Mouse (Mus musculus) thymus, postnatal 10 days (tissue): ENCODE data around the gene Aunip.
"Not testable (repeated sequence)": the region's sequence is repeated elsewhere in the genome, so short reads cannot be mapped to it uniquely, and the experiment has no call there.

Experiments used
- DNase-seq, 2 experiments: peaks; one replicate each; pipeline ENCODE4 v3.0.0; 2021; ENCODE audit warnings: low spot score in 2 of 2

Aunip gene

GRCm38 (mm10) chr4:134485151-134485900 is 25.5 kb upstream of the Aunip start:
- DNase-seq = no peak

DNA sequence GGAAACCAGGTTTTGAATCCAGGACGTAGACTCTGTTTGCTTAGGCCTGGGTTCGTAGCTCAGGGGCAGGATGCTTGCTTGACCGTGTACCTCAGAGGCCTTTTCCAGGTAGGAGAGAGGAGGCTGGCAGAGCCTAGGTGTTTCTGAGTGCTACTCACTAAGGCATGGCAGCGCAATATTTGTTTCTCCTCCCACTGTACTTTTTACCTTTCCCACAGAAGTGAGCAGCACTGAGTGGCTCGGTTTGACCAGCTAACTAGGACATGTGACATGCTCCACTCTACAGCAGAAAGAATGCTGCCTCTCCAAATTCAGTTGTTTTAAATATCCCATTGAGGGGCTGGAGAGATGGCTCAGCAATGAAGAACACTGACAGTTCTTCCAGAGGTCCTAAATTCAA is 22.6 kb upstream of the Aunip start:
- no peak for DNase-seq

- no peak for DNase-seq
Observed at GRCm38 (mm10) chr4:134489986-134490665, 20.7 kb upstream of the Aunip start.

DNA sequence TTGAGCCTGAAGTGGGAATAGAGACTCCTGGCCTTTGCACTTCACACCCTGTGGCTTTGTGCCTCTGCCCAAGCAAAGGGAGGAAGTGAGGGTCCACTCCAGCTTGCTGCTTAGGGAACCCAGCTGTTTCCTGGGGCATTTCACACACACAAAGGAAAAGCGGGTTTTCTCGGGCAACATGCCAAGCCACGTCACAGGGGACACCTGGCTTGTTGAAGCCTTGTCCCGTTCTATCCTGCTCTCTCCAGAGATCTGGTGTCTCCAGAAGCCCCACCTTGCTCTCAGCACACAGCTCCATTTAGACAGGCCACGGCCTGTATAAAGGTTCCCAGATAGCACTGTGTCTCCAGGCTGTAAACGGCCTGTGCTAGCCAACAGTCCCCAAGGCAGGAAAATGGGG is 19.1 kb upstream of the Aunip start:
- no peak for DNase-seq

DNA sequence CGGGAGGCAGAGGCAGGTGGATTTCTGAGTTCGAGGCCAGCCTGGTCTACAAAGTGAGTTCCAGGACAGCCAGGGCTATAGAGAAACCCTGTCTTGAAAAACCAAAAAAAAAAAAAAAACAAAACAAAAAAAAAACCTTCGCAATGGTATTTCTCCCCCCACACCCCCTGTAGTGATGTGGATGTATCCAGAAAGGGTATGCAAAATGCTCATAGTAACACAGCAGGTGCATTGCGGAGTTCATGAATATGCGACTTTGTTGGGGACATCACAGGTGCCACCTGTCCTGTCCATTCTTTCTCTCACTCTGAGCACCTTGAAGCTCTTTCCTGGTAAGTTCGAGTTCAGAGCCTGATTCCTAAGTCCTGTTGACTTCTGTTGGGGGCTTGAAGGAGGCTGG is 16.6 kb upstream of the Aunip start:
- DNase-seq = not testable (repeated sequence)

GRCm38 (mm10) chr4:134494780-134495545 is 15.8 kb upstream of the Aunip start:
- peak; percentile 68 to 75 for DNase-seq

GRCm38 (mm10) chr4:134495546-134495923 is 15.3 kb upstream of the Aunip start:
- no peak for DNase-seq

- DNase-seq = peak in 1 of 2 experiments; percentile 45
Observed at GRCm38 (mm10) chr4:134496595-134497210, 14.1 kb upstream of the Aunip start, which contains the start of gene Paqr7. Paqr7 (plus strand) TSS chr4:134496697.

- no peak for DNase-seq
Observed at GRCm38 (mm10) chr4:134497223-134497622, 13.6 kb upstream of the Aunip start.

GRCm38 (mm10) chr4:134497986-134498731 is 12.6 kb upstream of the Aunip start:
- DNase-seq = no peak

DNA sequence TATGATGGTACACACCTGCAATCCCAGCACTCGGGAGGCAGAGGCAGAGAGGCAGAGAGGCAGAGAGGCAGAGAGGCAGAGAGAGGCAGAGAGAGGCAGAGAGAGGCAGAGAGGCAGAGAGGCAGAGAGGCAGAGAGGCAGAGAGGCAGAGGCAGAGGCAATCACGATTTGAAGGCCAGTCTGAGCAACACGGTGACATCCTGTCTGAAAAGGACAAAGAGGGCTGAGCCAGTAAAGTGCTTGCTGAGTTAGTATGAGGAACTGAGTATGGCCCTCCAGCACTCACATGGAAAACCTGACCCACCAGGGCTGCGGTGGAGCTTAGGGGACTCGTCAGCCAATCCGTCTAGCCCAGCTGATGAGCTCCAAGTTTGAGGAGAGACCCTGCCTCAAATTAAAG is 11.8 kb upstream of the Aunip start:
- not testable (repeated sequence) for DNase-seq

- DNase-seq = no peak
Observed at GRCm38 (mm10) chr4:134501095-134501494, 9.7 kb upstream of the Aunip start.

GRCm38 (mm10) chr4:134503686-134504357 is 7.0 kb upstream of the Aunip start:
- DNase-seq = no peak

DNA sequence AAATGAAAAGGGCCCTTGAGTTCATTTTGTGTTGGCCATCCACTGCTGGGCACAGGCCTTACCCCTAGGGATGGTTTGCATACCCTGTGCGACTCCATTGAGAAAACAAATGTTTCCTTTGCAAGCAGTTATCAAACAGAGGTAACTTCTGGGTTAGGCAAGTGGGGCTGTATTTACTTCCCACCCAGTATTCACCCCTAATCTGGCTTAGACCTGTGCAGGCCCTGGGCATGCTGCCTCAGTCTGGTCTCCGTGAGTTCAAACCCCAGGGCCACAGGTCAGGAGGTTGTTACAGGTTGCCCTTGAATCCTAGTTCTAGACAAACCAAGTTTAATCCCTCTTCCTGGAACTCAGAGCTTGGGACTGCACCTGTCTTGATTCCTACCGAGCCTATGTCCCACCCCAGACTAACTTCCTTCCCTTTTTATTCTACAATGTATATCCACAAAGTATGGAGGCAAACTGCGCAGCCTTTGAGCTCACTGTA is 5.5 kb upstream of the Aunip start:
- DNase-seq = no peak

DNA sequence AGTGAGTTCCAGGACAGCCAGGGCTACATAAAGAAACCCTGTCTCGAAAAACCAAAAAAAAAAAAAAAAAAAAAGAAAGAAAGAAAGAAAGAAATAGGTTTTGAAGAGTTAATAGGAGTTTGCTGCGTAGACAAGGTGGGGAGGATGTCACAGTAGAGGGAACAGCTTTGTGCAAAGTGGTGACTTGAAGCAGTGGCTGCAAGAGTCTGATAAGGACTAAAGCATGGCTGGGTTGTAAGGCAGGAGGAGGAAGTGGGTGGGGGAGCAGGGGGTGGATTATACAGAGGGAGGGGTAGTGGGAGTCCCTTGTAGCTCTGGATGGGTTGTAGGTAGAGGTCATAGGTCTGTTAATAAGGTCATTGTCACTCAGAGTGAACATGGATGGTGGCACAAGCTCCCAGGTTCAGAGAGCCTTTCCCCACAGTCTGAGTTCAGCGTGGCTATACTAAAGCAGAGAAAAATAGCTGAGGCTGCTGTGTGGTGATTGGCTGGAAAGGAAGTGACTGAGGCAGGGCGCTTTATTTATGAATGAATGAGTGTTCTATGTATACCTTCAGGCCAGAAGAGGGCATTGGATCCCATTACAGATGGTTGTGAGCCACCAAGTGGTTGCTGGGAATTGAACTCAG is 4.7 kb upstream of the Aunip start:
- DNase-seq = no peak

- DNase-seq = no peak
Observed at GRCm38 (mm10) chr4:134506713-134507112, 4.1 kb upstream of the Aunip start.

DNA sequence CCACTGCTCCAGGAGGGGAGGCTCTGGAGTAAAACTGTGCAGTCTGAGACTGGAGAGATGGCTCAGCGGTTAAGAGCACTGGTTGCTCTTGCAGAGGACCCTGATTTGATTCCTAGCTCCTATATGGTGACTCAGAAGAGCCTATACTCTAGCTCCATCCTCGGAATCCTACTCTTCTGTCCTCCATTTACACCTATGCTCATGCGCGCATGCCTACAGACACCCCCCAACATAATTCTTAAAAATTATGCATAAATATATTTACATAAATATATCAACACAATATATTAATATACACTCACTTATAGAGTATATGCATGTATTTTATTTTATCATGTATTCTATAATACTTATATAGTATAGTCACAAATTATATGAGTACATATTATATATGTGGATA is 403 bp upstream of the Aunip start:
- no peak for DNase-seq

DNA sequence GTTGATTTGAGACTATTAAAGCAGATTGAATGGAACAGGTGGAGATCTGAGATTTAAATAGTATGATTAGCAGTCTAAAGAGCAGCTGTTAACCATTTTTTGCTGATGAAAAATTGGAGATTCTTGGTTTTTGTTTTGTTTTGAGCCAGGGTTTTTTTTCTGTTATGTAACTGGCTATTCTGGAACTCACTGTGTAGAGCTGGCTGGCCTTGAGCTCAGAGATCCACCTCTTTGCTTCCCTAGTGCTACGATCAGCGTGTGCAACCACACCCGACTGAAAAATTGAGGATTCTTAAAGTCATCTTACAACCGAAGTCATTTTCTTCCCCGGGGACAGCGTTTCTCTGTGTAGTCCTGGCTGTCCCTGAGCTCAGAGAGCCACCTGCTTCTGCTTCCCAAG is 931 bp downstream of the Aunip start:
- DNase-seq = no peak

DNA sequence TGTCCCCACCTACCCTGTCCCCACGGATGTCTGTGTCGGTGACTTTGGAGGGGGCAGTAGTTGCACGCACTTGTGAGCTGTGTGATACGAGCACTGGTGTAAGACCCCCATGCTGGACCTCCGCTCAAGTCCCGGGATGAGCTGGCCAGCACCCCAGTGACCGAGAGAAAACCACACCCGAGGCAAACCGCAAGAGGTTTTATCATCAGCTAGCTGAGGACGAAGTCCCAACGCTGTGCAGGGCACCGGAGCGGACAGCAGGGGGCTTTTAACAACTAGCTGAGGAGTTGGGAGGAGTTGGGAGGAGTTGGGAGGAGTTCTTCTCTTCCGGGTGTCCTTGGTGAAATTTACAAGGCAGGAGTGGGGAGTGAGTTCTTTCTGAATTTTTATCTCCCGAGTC is 2.0 kb downstream of the Aunip start:
- peak in 1 of 2 experiments; percentile 33 for DNase-seq

DNA sequence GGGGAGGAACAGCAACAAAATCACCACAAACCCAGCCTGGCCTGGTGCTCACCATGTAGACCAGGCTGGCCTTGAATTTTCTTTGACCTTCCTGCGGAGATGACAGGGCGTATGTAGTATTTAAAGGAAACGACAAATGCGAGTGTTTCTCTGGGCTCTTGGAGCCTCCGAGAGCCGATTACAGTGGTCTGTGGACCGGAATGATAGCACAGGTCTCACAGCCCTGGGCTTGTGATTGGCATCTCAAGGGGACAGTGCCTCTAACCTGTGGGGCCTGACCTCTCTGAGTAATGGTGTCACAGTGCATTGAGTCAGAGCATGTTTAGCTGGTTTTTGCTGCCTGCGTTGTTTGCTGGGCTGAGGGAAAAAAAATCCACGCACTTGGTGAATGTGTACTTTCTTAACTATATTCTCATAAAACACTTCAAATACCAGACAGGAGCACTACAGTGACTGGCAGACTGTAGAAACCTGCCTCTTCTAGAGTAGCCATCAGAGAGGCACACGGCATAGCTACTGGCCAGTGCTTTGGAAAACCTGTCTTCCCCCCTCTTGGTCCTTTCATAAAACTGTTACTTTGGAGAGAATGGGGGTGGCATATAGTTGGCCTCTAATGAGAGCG is 3.6 kb downstream of the Aunip start:
- no peak for DNase-seq
